Mouse (Mus musculus): ENCODE measurements around the gene Glrb.

The Glrb gene

DNA sequence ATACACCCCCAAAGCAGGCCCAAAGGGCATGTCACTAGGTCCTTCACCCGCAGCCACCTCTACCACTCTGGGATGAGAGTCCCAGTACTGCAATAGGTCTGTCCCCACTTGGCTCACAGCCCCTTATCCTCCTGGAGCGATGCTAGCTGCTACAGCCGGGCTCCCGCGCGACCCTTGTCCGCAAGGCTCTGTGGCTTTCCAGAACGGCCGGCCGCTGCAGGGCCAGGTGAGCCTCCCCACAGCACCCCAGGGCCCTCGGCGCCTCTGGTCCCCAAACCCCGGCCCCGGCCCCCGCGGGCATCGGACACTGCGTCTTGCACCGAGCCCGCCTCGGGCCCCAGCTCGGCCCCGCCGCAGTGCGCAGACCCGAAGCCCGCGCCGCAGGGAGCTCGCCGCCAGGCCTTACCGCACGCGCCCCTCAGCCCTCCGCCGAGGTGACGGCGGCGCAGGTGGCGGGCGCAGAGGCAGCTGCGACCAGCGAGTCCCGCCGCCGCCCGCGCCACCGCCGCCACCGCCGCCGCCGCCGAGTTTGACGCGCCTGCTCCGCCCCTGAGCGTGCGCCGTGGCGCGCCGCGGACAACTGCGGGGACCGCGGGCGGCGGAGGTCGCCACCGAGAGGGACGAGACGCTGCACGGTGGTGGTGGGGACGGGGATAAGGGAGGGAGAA is at the start of gene Glrb:
Glrb (minus strand) TSS at position 550 of the 668 bp plus-strand sequence.
- peak; percentile 76 for DNase-seq

- DNase-seq = no peak
These were observed 46.5 kb upstream of the Glrb start for GRCm38 (mm10) chr3:80959965-80960364.

GRCm38 (mm10) chr3:80958591-80958990 is 45.1 kb upstream of the Glrb start:
- peak; percentile 10 for DNase-seq

DNA sequence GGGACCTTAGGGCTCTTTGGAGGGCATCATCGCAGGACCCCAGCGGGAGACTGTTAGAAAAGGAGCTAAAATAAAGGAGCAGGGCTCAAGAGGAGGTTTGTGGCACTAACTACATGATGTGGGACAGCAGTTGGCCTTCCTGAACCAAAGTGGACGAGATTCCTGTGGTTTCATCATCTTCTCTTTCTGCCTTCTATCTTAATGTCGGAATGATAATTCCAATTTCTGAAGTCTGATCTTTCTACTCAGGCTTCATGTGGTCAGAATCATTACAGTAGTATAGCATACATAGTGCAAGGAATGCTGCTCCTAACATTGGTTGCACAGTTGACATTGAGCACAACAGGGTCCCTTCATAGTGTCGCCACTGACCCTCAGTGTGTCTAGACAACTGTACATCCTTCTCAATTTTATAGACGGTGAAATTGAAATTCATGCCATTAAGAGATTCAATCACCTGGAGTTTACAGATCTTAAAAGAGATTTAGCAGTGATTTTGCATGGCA is 372 bp upstream of the Glrb start:
- no peak for DNase-seq

DNA sequence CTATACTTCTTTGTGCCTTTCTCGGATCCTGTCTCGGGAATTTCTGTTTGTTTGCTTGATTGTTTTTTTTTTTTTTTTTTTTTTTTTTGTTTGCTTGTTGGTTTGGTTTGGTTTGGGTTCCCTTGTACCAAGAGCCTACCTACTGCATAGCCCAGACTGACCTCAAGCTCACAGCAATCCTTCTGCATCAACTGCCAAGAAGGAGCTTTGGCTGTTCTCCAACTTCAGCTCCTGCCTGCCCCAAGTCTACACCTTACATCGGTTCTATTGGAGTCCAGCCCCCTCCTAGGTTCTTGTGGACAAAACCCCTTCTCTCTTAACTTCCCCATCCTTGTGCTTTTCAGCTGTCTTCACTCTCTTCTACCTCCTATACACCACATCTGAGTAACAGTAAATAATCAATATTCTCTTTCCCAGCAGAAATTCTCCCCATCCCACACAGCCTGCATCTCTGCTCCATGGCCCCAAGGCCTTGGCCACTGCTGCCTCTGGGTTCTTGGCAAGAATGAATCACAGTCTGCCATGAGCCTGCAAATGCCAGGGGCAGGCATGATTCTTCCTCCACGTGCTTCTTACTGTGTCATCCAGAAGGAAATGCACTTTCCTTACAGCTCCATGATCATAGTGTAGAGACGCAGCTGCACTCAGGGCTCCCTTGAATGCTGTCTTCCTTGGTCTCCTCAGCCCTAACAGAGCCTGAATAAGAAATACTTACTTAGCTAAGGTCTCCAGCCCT is 18.5 kb downstream of the Glrb start:
- peak; percentile 33 for DNase-seq

DNA sequence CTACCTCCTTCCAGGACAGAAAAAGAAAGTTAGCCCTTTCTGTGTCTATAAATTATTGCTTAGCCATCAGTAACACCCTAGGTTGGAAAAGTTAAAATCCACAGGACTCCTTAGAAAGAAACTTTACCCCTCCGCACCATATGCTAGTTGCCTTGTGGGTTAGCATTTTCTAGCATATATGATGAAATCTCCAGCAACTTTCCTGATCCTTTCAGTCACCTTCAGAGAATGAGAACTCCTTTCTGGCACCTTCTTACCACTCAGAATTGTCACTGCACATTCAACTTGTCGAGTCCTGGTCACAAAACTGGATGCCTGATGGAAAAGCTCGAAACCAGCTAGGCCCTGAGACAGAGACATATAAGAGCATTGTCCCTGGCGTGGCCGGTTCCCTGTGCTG is 19.1 kb downstream of the Glrb start:
- no peak for DNase-seq

GRCm38 (mm10) chr3:80893055-80893690 is 20.3 kb downstream of the Glrb start:
- DNase-seq = no peak

GRCm38 (mm10) chr3:80891087-80891486 is 22.4 kb downstream of the Glrb start:
- DNase-seq = no peak

DNA sequence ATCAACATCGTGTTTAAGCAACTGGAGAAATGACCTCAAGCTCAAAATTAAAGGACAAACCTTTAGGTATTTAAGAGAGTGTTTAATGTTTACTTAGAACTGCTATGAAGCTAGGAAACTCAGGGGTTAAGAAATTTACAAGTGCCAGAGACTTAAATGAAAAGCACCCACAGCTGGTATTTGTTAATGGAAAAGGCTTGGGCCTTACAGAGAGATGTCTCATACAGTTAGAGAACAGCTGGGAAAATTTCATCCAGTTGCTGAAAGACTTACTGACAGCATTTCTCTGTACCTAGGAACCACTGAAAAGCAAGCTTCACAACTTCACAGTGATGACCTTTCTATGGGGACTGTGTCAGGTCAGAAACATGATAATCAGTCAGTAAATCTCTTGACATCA is 28.3 kb downstream of the Glrb start:
- no peak for DNase-seq

DNA sequence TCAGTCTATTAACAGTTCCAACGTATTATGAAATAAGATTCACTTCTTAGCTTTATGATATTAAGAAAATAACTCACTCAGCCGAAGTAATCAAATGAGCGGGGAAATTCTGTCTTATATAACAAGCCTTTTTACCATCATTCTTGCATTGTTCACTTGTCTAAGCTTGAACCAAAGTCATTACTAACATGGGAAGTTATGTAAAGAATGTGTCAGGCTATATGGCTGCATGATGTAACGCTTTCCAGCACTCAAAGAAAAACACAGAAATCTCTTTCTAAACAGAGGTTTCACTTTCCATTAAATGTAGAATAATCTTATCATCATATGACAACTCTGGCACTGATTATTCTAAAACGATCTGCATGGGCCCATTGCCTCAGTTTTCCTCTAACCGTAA is 29.9 kb downstream of the Glrb start:
- no peak for DNase-seq

DNA sequence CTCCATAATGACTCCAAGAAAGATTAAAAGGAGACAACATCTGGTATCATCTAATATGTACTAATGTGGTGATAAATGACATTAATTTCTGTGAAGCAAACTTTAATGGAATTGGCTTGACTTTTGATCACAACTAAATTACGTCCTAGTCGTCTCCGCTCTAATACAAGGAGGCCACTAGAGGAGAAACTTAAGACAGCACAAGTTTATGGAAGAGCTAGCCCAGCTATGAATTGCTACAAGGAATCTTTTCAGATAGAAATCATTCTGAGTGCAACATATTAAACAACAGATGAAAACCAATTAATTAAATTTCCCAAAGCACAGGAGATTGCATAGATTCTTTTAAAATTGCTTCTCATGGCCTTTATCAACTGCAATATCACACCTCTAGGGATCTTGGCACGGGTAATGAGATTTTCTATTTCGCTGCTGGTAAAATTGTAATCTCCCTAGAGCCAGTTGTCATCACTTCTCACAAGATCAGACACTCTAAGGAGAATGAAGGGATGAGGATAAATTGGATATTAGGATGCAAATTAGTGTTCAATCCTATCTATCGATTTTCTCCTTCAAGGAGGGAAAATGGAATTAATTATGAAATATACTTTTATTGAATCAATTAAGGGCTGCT is 32.7 kb downstream of the Glrb start:
- DNase-seq = no peak

GRCm38 (mm10) chr3:80878571-80878970 is 34.9 kb downstream of the Glrb start:
- DNase-seq = no peak

DNA sequence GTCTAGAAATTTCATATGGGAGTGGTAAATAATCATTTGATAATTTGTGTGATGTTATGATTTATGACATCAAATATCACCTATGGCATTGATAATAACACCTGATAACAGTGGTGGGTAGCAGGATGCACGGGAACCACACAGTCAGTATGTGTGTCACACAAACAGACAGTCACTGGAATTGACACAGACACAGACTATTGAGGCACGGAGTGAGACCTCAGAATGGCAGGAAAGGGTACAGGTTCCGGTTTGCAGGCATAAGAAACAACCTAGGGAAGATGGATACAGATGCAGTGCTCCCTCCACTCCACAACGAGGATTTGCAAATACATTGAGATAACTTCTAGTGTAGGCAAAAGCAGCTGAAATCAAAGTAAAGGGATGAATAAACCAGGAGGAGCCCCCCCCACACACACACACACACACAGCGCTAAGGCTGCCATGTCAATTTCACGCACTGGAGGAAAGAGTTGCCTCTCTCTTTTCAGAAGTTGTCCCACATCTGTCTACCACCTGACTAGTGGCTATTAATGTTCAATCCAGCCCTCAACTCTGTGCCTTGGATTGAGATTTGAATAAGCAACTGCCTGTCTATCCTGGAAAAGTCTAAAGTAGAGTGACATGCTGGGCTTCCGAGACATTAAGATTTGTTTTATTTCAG is 38.6 kb downstream of the Glrb start:
- DNase-seq = no peak

- DNase-seq = no peak
These were observed 39.4 kb downstream of the Glrb start for GRCm38 (mm10) chr3:80874081-80874480.

DNA sequence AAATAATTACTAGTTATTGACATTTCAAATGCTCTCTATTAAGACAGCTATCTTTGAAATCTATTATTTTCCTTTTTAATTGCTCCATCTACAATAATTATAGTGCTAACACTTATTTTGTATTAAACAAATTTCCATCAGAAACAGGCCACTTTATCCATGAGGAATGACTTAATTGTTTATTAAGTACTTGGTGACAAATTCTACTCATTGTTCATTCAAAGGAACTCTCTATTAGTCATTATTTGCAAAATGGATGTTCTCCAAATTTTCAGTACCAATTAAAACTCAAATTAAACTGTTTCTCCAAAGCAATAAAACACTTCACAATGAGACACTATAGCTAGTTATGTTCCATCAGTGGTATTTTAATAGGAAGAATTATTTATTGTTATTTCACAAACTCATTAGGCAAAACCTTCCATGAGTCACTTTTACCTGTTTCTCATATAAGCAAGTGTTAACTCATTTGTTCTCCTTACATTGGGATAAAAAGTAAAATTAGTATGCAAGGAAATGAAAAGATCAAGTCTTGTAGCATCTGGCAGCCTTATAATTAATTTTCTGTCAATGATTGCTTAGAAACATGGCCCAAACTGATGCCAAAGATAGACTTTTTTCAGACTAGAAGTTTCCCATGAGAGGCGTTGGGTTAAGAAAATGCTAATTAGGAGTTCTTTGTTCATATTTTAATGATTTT is 41.8 kb downstream of the Glrb start:
- DNase-seq = no peak

- no peak for DNase-seq
These were observed 46.1 kb downstream of the Glrb start for GRCm38 (mm10) chr3:80867328-80867727.

GRCm38 (mm10) chr3:80852912-80853507 is 60.5 kb downstream of the Glrb start:
- DNase-seq = no peak

DNA sequence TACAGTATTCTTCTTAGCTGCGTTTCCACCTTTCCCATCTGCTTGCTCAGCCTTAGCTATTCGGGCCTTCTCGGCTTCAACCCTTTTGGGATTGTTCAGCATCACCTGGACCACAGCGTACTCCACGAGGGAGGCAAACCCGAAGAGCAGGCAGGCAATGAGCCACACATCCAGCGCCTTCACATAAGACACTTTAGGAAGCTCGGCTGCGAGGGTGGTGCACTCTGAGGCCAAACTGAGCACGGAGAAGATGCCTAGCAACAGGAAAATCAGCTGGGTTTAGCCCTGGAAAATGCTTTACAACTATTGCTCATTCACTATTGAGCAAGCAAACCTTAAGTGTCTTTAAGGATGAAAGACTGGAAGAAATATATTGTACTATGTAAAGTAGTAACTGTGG is 62.5 kb downstream of the Glrb start:
- DNase-seq = no peak

DNA sequence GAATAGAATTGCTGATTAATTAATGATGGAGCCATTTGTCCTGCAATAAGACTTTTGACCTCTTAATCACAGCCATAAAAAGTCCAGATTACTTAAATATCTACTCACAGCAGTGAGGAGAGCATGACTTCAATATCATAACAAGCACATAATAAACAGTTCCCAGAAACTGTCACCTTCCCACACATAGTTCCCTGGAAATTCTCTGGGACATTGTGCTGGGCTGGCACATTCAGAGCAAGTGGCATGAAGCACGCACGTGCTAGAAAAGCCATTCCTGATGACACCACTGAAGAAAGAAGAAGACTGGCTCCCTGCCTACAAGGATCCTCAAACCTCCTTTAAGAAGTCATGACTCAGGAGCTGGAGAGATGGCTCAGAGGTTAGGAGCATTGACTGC is 67.8 kb downstream of the Glrb start:
- DNase-seq = no peak

DNA sequence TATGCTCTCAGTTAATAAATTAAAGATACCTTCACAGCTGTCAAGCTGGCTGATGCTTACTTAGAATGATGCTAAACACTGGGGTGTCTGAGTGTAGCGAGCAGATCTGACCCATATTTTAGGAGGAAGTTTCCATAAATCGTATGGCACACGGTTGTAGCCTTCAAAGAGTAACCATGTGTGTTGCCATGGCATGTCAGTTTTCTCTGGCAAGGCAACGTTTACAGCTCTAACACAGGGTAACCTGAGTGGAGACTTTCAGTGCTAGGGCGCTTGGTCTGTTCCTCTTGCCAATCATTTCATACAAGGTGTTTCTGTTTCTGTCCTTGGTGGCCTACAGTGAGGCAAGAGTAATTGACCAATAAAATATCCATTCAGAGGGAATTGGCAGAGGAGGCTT is 73.6 kb downstream of the Glrb start:
- no peak for DNase-seq

DNA sequence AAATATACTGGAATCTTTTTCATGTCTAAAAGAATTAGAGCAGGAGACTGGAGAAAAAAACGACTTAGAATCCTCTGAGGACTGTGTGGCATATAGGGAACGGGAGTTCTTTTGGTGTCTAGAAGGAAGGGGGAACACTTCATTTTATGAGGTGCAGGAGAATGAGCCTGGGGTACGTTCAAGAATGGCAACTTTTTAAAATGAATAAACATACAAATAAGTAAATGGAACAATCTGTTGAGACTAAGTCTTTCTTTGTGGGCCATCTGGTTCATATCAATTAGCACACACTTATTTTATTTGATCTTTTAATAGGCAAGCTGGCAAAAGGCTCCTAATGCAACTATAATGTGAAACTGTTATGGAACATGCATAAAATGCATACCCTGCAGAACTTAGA is 75.9 kb downstream of the Glrb start:
- no peak for DNase-seq

GRCm38 (mm10) chr3:80823975-80824374 is 89.5 kb downstream of the Glrb start:
- DNase-seq = no peak

Measured in cerebellum, adult 8-10 months (tissue).